Mouse (Mus musculus) adrenal gland, adult 18-20 months (tissue): ENCODE data around the gene Sult1c1. TPM values are rescaled to one million over a fixed set of nuclear protein-coding genes. Genes with fewer than 3 reads are reported as not detected.
"Not testable (repeated sequence)": the region's sequence is repeated elsewhere in the genome, so short reads cannot be mapped to it uniquely, and the experiment has no call there.

Experiments
- DNase-seq, 2 experiments: peaks; one replicate each; pipeline ENCODE4 v3.0.0; 2021 to 2022; ENCODE audit warnings: low spot score in 2 of 2
- long read RNA-seq, 2 experiments: library from polyadenylated mRNA; stranded (forward); transcript quantifications; one replicate each; pipeline ENCODE4 v2.0.0; 2021
- total RNA-seq, 2 experiments: library from RNA; stranded (reverse); gene quantifications; 1 replicate in 1 of 2; 2 replicates in 1 of 2; pipeline ENCODE4 v1.2.3; 2021

The Sult1c1 gene
- total RNA-seq: not detected
- long read RNA-seq, experiment 1: 0 reads
- long read RNA-seq, experiment 2: 0 reads

DNA sequence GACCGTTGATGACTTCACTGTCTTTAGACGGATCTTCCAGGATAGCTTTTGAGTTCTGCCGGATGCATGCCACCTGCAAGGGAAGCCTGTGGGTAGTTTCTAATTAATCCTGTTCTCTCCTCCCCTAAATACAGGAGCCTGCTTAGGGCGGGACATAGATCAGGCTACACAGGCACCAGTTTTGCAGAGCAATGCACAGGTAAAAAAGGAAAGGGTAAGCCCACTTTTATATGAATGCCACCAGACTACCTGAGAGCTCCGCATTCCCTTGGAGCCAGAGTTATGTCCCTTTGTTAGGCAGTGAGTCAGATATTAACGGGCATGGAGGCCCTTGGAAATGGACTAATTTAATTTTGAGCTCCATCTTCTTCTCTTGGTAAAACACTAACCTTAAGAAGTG is at the start of gene Sult1c1:
Gene Sult1c1, minus strand, starts transcription at position 101 of the 400 bp plus-strand sequence.
- DNase-seq: no peak

DNA sequence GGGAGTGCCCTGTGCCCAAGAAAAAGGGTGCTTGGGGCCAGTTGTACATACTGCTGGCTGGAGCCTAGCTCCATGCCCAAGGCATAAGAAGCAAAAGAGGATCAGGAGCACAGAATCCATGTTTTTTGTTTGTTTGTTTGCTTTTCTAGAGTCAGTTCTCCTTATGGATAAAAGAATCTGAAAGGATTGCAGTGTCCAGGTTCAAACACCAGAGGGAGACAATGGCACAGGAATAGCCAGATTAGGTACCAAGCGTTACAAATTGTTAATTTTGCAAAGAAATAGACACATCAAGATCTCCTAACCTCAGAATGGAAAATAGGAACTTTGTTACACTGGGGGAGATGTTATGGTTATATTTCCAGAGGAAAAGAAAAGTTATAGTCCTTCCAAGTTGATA is 23.7 kb upstream of the Sult1c1 start:
- DNase-seq: no peak

DNA sequence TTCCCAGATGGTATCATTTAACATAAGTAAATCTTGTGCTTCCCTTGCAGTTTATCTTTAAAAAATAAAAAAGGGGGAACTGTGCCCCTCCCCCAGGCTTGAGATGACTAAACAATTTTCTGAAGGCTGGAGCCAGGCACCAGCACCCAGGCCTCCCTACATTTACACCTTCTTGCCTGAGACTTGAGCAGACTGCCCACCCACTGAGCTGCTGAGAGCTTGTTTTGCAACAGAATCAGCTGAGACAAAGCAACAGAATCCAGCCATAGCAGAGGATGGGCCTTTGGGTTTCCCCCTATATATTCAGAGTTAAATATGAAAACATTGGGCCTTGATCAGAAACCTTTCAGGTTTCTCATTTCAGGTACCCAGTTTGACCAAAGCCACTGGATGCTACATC is 20.7 kb upstream of the Sult1c1 start:
- no peak for DNase-seq

DNA sequence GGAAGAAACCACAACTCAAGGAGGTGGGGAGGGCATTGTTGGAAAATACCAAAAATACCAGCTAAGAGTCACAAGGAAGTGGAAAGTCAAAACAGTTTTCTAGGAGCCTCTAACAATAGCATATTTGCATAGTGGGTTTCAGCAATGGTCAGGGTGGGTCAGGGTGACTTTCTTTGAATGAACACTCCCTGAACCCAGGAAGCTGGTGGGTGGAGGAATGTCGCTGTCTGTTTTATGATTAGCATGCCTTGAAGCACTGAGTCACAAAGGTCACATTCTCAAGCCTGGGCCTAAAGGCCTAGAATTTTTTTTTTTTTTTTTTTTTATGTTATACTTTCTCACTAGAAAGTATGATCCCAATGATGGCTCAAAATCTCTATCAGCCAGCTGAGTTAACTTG is 20.1 kb upstream of the Sult1c1 start:
- not testable (repeated sequence) for DNase-seq

DNA sequence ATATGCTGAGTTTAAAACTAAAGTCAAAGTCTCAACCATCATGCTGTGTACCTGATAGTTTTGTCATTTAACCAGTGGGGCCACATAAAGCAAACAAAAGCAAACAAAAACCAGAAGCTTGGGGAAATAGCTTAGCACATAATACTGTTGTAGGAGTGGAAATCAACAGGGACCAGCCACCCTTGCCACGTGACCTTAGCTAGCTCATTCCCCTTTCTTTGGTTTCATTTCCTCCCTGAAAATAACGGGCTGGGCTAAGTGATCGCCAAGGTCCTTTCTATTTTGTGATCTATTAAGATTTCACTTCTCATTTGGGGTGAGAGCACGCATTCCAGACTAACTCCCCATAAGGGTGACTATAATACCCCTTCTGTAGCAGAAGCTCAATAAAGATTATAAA is 13.0 kb upstream of the Sult1c1 start:
- no peak for DNase-seq

DNA sequence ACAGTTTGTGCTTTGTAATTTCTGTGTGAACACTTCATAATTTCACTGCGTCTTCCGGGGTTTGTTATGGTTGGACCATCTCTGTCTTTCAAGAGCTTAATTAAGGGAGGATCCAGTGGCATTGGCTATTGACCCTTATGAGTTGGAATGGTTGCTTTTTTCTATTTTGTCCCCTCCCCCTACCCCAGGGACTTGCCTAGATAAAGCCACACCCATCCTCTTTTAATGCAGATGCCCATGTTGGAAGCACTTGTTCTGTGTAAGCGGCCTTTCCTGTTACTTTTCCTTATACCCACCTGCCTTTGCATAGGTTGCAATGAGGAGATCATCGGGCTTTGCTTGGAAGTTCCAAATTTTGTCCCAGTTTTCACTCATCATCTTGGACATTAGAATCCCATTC is 16.9 kb downstream of the Sult1c1 start:
- no peak for DNase-seq

DNA sequence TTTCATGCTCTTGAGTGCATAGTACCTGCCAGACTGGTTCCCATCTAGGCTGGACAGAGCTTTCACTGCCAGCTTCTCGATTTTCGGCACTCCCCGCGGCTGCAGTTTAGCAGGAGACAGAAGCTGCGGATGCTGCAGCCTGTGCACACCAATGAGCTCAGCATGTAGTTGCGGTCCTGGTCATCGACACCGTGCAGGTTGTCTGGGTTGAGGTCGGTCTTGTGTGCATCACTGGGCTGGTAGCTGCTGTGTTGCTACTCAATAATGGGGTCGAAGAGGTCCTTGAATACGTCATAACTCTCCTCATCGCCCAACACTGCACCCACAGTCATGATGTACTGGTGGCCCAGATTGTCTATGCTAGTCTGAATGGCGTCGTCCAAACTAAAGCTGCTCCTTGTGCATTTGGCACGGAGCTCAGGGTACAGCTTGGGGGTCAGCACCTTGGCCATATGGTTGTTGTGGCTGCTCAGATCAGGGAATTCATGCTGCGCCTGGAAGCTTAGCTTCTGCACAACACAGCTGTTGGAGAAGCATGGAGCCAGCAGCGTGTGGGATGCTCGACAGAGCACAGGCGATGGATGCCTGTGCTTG is 48.8 kb downstream of the Sult1c1 start:
- no peak for DNase-seq

DNA sequence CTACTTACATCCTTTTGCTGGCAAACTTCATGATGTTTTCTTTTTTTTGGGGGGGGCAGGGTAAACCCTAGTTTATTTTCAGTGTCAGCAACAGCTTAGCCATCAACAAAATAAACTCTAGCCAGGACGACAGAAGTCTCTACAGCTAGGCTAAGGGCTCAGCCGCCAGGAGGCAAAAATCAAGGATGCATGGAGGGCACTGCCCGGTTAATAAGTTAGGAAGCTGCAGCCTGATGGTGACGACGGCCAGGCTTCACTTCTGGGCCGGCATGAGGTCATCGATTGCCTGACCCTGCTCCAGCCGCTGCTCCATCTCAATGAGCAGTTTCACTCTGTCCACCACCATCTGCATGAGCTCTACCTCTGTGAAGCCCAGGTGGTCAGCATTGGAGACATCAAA is 49.7 kb downstream of the Sult1c1 start:
- DNase-seq: no peak

Other genes with a start within 250 kb of the Sult1c1 start
- under 1 TPM in 1 of 2 experiments, not detected in 1; 0.50 TPM for gene Sult1c2, start 144.3 kb downstream of the Sult1c1 start, total RNA-seq